Mouse (Mus musculus): ENCODE measurements around the gene Gm44965. TPM values are rescaled to one million over a fixed set of nuclear protein-coding genes. Genes with fewer than 3 reads are reported as not detected.

Gene Gm44965
- polyA plus RNA-seq, 1 experiment, result 0.69 TPM

DNA sequence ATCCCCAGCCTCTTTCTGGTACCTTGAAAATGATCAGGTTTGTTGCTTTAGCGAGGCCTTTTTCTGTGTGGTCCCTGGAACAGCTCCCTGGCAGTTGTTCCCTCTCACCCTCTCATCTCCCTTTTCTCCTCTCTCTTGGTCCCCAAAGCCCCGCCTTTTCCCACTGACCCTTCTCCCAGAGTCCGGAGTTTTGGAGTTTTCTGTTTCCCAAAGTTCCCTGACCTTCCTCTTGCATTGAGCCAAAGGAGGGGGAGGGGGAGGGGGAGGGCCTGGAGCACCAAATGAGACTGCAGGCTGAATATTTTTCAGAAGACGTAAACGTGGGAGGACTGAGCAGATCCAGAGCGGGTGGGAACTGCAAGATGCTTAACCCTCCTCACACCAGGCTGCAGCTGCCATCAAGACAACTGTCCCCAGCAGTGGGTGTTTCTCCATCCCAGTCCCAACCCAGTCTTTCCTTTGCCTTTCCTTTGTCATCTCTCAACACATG is 21.1 kb upstream of the Gm44965 start, which contains the start of gene Rarres2:
Gene Rarres2 (minus strand): TSS at position 218 of the 490 bp plus-strand sequence.
- peaks cover 3% of the 10 kb centered on the region for H3K27me3 ChIP-seq (ENCODE audit: control insufficient read depth, insufficient read depth, insufficient read length)
- no peak within 1 kb of the TSS for H3ac ChIP-seq (ENCODE audit: control insufficient read depth, insufficient read length, low read depth)
- no peaks in the 10 kb centered on the region for H3K36me3 ChIP-seq (ENCODE audit: control insufficient read depth, insufficient read depth)
- no peak within 1 kb of the TSS for H3K4me3 ChIP-seq (ENCODE audit: insufficient read depth, poor library complexity, severe bottlenecking)
- no peak for TF ChIP-seq MAX (IDR thresholded peaks at IDR 0.05)
- no peak for TF ChIP-seq CTCF (IDR thresholded peaks at IDR 0.05; ENCODE audit: control insufficient read depth, insufficient read depth, insufficient read length)
- no peak for TF ChIP-seq USF1 (IDR thresholded peaks at IDR 0.05; ENCODE audit: low read depth)
- no peak for TF ChIP-seq MYOG (IDR thresholded peaks at IDR 0.05; ENCODE audit: control insufficient read depth, extremely low read depth, insufficient read length)
- TF ChIP-seq MYOD1 (IDR thresholded peaks at IDR 0.05; ENCODE audit: control insufficient read depth, insufficient read length, low read depth), result no peak
- no peaks in the 10 kb centered on the region for H3K79me2 ChIP-seq (ENCODE audit: control insufficient read depth, insufficient read depth)
- no peaks in the 10 kb centered on the region for H3K79me3 ChIP-seq (ENCODE audit: low read depth)

- H3K27me3 ChIP-seq (ENCODE audit: control insufficient read depth, insufficient read depth, insufficient read length), result peaks cover 3% of the 10 kb centered on the region
- no peaks in the 10 kb centered on the region for H3K36me3 ChIP-seq (ENCODE audit: control insufficient read depth, insufficient read depth)
- H3K79me3 ChIP-seq (ENCODE audit: low read depth), result no peaks in the 10 kb centered on the region
- TF ChIP-seq FOSL1 (IDR thresholded peaks at IDR 0.05; ENCODE audit: insufficient read depth, low read length, poor library complexity, severe bottlenecking) (no peak), MYOG (IDR thresholded peaks at IDR 0.05; ENCODE audit: control insufficient read depth, extremely low read depth, insufficient read length) (no peak), CTCF (IDR thresholded peaks at IDR 0.05; ENCODE audit: control insufficient read depth, insufficient read depth, insufficient read length) (no peak), MYOD1 (IDR thresholded peaks at IDR 0.05; ENCODE audit: control insufficient read depth, insufficient read length, low read depth) (no peak), MAX (IDR thresholded peaks at IDR 0.05) (no peak), CEBPB (IDR thresholded peaks at IDR 0.05; ENCODE audit: low read depth) (no peak), USF1 (IDR thresholded peaks at IDR 0.05; ENCODE audit: low read depth) (no peak)
- no peak overlapping the region for H3ac ChIP-seq (ENCODE audit: control insufficient read depth, insufficient read length, low read depth)
- no peaks in the 10 kb centered on the region for H3K79me2 ChIP-seq (ENCODE audit: control insufficient read depth, insufficient read depth)
- H3K4me3 ChIP-seq (ENCODE audit: insufficient read depth, poor library complexity, severe bottlenecking), result no peak overlapping the region
Observed at GRCm38 (mm10) chr6:48573280-48573679, 20.5 kb upstream of the Gm44965 start.

GRCm38 (mm10) chr6:48573981-48574380 is 19.8 kb upstream of the Gm44965 start:
- H3K4me3 ChIP-seq (ENCODE audit: insufficient read depth, poor library complexity, severe bottlenecking), result no peak overlapping the region
- H3K79me3 ChIP-seq (ENCODE audit: low read depth), result no peaks in the 10 kb centered on the region
- H3ac ChIP-seq (ENCODE audit: control insufficient read depth, insufficient read length, low read depth), result no peak overlapping the region
- no peak for TF ChIP-seq USF1 (IDR thresholded peaks at IDR 0.05; ENCODE audit: low read depth)
- no peak for TF ChIP-seq CTCF (IDR thresholded peaks at IDR 0.05; ENCODE audit: control insufficient read depth, insufficient read depth, insufficient read length)
- no peak for TF ChIP-seq CEBPB (IDR thresholded peaks at IDR 0.05; ENCODE audit: low read depth)
- no peak for TF ChIP-seq FOSL1 (IDR thresholded peaks at IDR 0.05; ENCODE audit: insufficient read depth, low read length, poor library complexity, severe bottlenecking)
- TF ChIP-seq MYOG (IDR thresholded peaks at IDR 0.05; ENCODE audit: control insufficient read depth, extremely low read depth, insufficient read length), result no peak
- no peak for TF ChIP-seq MYOD1 (IDR thresholded peaks at IDR 0.05; ENCODE audit: control insufficient read depth, insufficient read length, low read depth)
- TF ChIP-seq MAX (IDR thresholded peaks at IDR 0.05), result no peak
- no peaks in the 10 kb centered on the region for H3K36me3 ChIP-seq (ENCODE audit: control insufficient read depth, insufficient read depth)
- H3K79me2 ChIP-seq (ENCODE audit: control insufficient read depth, insufficient read depth), result no peaks in the 10 kb centered on the region
- H3K27me3 ChIP-seq (ENCODE audit: control insufficient read depth, insufficient read depth, insufficient read length), result peaks cover 3% of the 10 kb centered on the region

GRCm38 (mm10) chr6:48578736-48579135 is 15.0 kb upstream of the Gm44965 start:
- no peak for TF ChIP-seq USF1 (IDR thresholded peaks at IDR 0.05; ENCODE audit: low read depth)
- no peak for TF ChIP-seq MYOG (IDR thresholded peaks at IDR 0.05; ENCODE audit: control insufficient read depth, extremely low read depth, insufficient read length)
- no peak for TF ChIP-seq CTCF (IDR thresholded peaks at IDR 0.05; ENCODE audit: control insufficient read depth, insufficient read depth, insufficient read length)
- no peak for TF ChIP-seq CEBPB (IDR thresholded peaks at IDR 0.05; ENCODE audit: low read depth)
- no peak for TF ChIP-seq MAX (IDR thresholded peaks at IDR 0.05)
- no peak for TF ChIP-seq MYOD1 (IDR thresholded peaks at IDR 0.05; ENCODE audit: control insufficient read depth, insufficient read length, low read depth)
- no peak for TF ChIP-seq FOSL1 (IDR thresholded peaks at IDR 0.05; ENCODE audit: insufficient read depth, low read length, poor library complexity, severe bottlenecking)
- Histone ChIP-seq H3K27me3 (ENCODE audit: control insufficient read depth, insufficient read depth, insufficient read length) (no peaks in the 10 kb centered on the region), H3K4me3 (ENCODE audit: insufficient read depth, poor library complexity, severe bottlenecking) (no peak overlapping the region), H3K36me3 (ENCODE audit: control insufficient read depth, insufficient read depth) (no peaks in the 10 kb centered on the region), H3ac (ENCODE audit: control insufficient read depth, insufficient read length, low read depth) (no peak overlapping the region), H3K79me3 (ENCODE audit: low read depth) (no peaks in the 10 kb centered on the region), H3K79me2 (ENCODE audit: control insufficient read depth, insufficient read depth) (no peaks in the 10 kb centered on the region)

GRCm38 (mm10) chr6:48579215-48579648 is 14.5 kb upstream of the Gm44965 start:
- Histone ChIP-seq H3K79me3 (ENCODE audit: low read depth) (no peaks in the 10 kb centered on the region), H3K79me2 (ENCODE audit: control insufficient read depth, insufficient read depth) (no peaks in the 10 kb centered on the region), H3K36me3 (ENCODE audit: control insufficient read depth, insufficient read depth) (no peaks in the 10 kb centered on the region), H3ac (ENCODE audit: control insufficient read depth, insufficient read length, low read depth) (peak overlapping the region; percentile 6), H3K4me3 (ENCODE audit: insufficient read depth, poor library complexity, severe bottlenecking) (no peak overlapping the region), H3K27me3 (ENCODE audit: control insufficient read depth, insufficient read depth, insufficient read length) (no peaks in the 10 kb centered on the region)
- no peak for TF ChIP-seq MAX (IDR thresholded peaks at IDR 0.05)
- no peak for TF ChIP-seq CTCF (IDR thresholded peaks at IDR 0.05; ENCODE audit: control insufficient read depth, insufficient read depth, insufficient read length)
- TF ChIP-seq USF1 (IDR thresholded peaks at IDR 0.05; ENCODE audit: low read depth), result no peak
- no peak for TF ChIP-seq MYOG (IDR thresholded peaks at IDR 0.05; ENCODE audit: control insufficient read depth, extremely low read depth, insufficient read length)
- TF ChIP-seq MYOD1 (IDR thresholded peaks at IDR 0.05; ENCODE audit: control insufficient read depth, insufficient read length, low read depth), result no peak
- TF ChIP-seq FOSL1 (IDR thresholded peaks at IDR 0.05; ENCODE audit: insufficient read depth, low read length, poor library complexity, severe bottlenecking), result no peak
- TF ChIP-seq CEBPB (IDR thresholded peaks at IDR 0.05; ENCODE audit: low read depth), result no peak

DNA sequence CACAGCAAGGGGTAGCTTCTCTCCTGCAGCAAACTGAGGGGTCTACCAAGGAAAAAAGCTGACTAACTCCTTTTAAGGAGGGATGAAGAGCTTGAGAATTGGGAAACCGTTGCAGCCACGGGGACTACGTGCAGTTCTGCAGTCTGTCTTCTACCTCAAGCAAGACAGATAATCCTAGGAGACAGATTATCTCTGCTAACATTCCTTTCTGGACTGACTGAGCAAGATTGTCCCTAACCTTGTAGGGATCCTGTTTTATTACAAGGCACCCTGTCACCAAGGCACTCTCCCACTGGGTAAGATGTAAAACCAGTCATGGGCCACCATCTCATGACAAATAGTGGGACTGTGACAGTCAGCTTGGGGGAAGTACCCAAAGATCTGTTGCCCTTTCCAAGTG is 12.5 kb upstream of the Gm44965 start:
- Histone ChIP-seq H3K27me3 (ENCODE audit: control insufficient read depth, insufficient read depth, insufficient read length) (no peaks in the 10 kb centered on the region), H3ac (ENCODE audit: control insufficient read depth, insufficient read length, low read depth) (no peak overlapping the region), H3K4me3 (ENCODE audit: insufficient read depth, poor library complexity, severe bottlenecking) (no peak overlapping the region), H3K79me2 (ENCODE audit: control insufficient read depth, insufficient read depth) (no peaks in the 10 kb centered on the region), H3K36me3 (ENCODE audit: control insufficient read depth, insufficient read depth) (no peaks in the 10 kb centered on the region), H3K79me3 (ENCODE audit: low read depth) (no peaks in the 10 kb centered on the region)
- no peak for TF ChIP-seq USF1 (IDR thresholded peaks at IDR 0.05; ENCODE audit: low read depth)
- TF ChIP-seq CTCF (IDR thresholded peaks at IDR 0.05; ENCODE audit: control insufficient read depth, insufficient read depth, insufficient read length), result no peak
- no peak for TF ChIP-seq MYOG (IDR thresholded peaks at IDR 0.05; ENCODE audit: control insufficient read depth, extremely low read depth, insufficient read length)
- no peak for TF ChIP-seq FOSL1 (IDR thresholded peaks at IDR 0.05; ENCODE audit: insufficient read depth, low read length, poor library complexity, severe bottlenecking)
- TF ChIP-seq CEBPB (IDR thresholded peaks at IDR 0.05; ENCODE audit: low read depth), result no peak
- no peak for TF ChIP-seq MYOD1 (IDR thresholded peaks at IDR 0.05; ENCODE audit: control insufficient read depth, insufficient read length, low read depth)

Data from C2C12 (cell line).